Mouse (Mus musculus) testis, postnatal 14 days (tissue): ENCODE data around the gene Tmem81.

ENCODE experiments used
- DNase-seq: peaks from one replicate; pipeline ENCODE4 v3.0.0; 2021; ENCODE audit warnings: low spot score

Gene Tmem81

GRCm38 (mm10) chr1:132519734-132520133 is 13.7 kb downstream of the Tmem81 start:
- DNase-seq, result no peak

DNA sequence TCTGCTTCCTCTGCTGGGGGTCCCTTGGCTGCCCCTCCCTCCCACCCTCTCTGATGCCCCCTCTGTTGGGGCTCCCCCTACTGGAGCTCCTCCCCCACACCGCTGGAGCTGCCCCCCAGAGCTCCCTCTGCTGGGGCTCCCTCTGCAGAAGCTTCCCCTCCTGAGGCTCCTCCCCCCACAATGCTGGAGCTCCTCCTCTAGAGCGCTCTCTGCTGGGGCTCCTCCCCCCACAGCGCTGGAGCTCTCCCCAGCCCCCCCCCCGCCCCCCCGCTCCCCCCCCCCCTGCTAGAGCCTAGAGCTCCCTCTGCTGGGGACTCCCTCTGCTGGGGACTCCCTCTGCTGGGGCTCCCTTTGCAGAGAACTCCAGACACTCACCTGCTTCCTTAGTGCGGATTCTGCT is 14.7 kb downstream of the Tmem81 start:
- DNase-seq, result peak; percentile 75

DNA sequence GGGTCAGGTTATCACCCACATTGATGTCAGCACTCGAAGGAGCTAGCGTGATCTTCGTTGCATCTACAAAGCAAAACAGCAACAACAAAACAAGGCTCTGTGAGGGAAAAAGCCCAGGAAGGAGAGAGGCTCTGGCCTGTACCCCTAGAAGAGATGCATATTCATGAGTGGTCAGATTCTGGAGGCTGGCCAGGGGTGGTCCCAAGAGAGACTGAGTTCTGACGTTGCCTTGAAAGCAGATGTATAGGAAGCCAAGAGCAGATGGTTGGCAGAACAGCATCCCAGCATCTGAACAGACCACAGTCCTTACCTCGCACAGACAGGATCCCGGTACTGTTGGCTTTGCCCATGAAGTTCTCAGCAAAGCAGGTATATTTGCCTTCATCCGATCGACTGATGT is 17.0 kb downstream of the Tmem81 start:
- DNase-seq, result no peak

- no peak for DNase-seq
Measured at GRCm38 (mm10) chr1:132523920-132524319, 17.9 kb downstream of the Tmem81 start.

DNA sequence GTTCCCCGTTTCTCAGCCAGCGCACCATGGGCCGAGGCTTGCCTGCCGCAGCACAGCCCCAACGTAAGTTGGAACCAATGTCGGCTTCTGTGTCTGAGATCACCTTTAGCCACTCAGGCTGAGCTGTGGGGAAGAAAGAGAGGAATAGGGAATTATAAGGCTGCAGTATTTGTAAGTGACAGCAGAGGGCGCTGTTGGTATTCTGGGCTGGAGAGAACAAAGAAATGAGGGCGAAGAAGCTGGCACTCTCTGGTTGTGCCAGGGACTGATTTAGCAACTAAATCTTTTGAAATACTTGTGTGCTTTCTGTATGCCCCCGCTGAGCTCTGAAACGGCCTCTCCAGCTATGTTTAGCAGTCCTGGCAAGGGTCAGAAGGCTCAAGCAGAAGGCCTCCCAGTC is 19.8 kb downstream of the Tmem81 start:
- no peak for DNase-seq

DNA sequence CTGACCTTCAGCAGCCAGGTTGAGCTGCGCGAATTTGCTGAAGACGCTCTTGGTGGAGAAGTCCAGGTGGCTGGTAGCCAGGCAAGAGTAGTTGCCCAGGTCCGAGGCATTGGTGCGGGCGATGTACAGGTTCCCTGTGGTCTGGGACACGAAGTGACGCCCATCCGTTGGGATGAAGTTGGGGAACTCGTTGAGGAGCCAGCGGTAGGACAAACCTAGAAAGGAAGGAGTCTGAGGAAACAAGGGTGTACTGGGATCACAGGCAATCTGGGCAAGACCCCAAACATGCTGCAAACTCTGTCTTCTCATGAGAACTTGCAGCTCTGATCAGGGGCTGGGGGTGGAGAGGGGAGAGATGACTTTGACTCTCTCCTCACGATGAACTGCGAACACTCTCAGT is 22.0 kb downstream of the Tmem81 start:
- no peak for DNase-seq

GRCm38 (mm10) chr1:132528647-132529334 is 22.8 kb downstream of the Tmem81 start:
- DNase-seq, result no peak

DNA sequence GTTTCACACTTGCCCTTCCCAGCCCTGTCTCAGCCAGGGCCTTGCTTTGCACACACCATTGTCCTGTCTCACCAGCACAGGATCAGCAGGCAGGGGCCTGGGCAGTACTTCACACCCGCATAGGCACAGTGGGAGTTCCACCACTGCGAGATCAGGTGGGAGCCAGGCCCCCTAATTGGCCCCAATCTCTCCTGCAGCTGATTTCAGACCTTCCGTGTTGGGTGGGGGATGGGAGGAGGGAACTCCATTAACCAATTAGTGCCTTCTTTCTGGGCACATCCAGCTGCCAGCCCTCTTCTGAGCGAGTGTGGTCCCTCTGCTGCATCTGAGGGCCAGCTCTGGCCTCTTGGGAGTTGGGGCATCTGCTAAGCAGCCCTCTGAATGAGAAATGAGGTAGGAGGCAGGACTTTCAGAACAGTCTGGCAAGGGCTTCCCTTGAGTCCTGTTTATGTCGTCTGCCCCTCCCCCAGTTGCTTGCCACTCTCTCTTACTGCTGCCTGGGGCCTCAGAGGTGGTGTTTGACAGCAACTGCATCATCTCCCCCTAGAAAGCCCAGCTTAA is 24.7 kb downstream of the Tmem81 start:
- DNase-seq, result no peak

GRCm38 (mm10) chr1:132532521-132532920 is 26.5 kb downstream of the Tmem81 start:
- no peak for DNase-seq

DNA sequence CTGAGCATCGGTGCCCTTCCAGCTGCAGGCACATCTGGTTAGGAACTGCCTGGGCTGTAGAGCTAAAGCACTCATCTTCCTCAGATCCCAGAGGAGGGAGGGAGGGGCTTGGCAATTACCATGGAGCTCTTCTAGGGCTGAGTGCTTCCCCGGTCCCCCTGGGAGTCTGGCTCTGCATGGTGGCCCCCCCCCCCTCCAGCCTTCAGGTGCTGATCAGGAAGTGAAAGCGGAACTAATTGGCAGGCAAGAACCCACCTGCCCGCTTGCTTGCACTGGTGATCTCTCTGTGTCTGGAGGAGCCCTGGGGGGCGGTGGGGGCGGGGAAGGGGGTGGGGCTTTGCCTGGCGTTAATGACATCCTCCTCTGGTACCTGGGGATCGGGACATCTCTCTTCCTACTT is 27.8 kb downstream of the Tmem81 start:
- DNase-seq, result no peak

DNA sequence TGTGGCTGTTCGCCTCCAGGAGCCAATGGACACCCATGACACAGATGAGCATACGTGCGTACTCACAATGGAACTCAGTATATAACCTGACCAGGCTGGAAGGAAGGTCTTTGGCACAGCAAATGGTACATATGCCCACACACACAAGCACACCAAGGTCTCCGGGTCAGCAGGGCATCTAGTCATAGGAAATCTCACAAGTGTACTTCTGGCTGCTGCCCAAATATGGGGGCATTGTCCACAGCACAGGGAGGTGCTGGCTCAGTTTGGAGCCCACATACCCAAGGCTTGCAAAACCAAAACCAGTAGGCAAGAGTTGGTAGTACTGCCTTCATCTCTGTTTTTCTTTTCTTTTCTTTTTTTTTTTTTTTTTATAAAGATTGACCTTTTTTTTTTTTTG is 29.5 kb downstream of the Tmem81 start:
- no peak for DNase-seq

GRCm38 (mm10) chr1:132536416-132536815 is 30.4 kb downstream of the Tmem81 start:
- DNase-seq, result no peak

- DNase-seq, result no peak
Measured at GRCm38 (mm10) chr1:132537736-132538135, 31.7 kb downstream of the Tmem81 start.

DNA sequence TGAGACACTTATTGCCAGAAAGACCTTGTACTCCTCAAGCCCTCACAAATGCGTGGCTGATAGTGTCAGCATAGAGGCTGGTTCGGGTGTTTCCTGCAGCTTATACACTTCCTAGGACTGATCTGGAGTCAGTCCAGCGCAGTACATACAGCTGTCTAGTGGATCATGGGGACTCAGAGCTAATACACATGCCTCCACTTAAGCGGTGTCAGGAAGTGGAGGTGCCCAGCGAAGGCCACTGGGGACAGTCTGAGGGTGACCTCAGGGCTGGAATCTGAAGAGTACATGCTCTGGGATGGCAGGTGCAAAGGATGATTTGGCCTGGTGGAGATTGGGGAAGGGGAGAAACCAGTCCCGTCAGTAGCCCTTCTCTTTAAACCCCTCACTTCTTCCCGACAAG is 34.7 kb downstream of the Tmem81 start:
- DNase-seq, result no peak

- DNase-seq, result no peak
Measured at GRCm38 (mm10) chr1:132541171-132541823, 35.3 kb downstream of the Tmem81 start.

DNA sequence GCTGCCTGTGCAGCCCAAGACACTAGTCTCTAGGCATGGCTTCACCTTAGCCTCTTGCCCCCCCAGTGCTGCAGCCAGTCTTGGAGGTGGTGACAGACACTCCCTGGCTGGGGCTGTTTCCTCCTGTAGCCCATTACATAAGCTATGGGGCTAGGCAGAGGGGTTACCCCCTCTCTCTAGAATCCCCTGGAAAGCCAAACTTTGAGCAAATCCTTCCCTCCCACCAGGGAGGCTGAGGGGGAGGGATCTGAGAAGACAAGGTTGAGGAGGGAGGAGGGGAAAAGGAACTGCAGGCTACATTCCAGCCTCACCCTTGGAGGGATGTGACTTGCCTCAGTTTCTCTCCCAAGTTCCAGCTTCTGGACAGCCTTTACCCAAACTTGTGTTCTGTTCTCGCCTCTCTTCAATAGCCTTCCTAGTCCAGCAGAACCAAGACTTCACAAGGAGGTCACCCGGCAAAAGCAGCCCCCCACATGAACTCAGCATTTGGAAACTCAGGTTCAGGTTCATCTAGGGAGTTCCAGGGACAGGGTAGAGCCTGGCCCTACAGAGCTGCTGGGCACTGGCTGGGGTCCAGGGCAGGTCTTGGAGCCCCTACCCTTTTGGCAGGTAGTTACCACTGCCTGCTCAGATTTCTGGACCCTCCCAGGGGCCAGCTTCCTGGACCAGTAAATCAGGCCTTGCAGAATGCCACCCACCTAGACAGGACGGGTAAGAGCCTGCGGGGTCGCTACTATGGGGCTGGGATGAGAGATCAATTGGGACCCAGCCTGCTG is 36.0 kb downstream of the Tmem81 start:
- DNase-seq, result no peak

GRCm38 (mm10) chr1:132542762-132543306 is 36.8 kb downstream of the Tmem81 start, which contains the start of gene Cntn2:
TSS of gene Cntn2 (minus strand) at chr1:132543256.
- no peak for DNase-seq

DNA sequence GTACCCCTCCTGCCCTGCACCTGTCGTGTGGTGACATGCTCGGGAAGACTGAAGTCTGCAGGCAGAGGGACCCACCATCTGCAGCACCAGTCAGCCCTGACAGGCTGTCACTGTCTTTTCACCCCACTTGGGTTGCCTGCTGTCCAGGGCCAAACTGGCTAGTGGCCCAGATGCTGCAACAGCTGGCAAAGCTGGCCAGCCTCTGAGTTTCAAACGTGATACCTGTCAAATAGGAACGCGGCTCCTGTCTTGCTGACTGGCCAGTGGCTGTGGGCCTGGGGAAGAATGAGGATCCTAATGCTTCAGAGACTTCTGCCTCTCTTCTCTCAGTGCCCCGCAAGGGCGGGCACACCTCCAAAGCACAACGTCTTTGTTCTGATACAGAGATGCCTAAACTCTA is 37.8 kb downstream of the Tmem81 start:
- DNase-seq, result no peak

GRCm38 (mm10) chr1:132557901-132558631 is 52.0 kb downstream of the Tmem81 start:
- DNase-seq, result no peak
